ENCODE assay signal across 8 mouse cellular contexts in genomic region chr11:60351925-60352371, GRCm38 (mm10). TPM values are rescaled to one million over a fixed set of nuclear protein-coding genes. Genes with fewer than 3 reads are reported as not detected.
DNase-seq lines count a peak whose midpoint lies in the region; ATAC-seq and TF ChIP-seq lines count a peak whose summit lies in the region.

No protein-coding gene starts in this region.

- H3K4me1 ChIP-seq in bone marrow macrophage, adult 2 months (ENCODE audit: control insufficient read depth, insufficient read depth, low read length), result peaks cover 22% of the 10 kb centered on the region
- H3K4me1 ChIP-seq in hindbrain, postnatal 0 days (ENCODE audit: insufficient read depth, low read length), result peaks cover 19% of the 10 kb centered on the region
- peaks cover 19% of the 10 kb centered on the region for H3K4me1 ChIP-seq in limb, embryonic 10.5 days
- H3K4me1 ChIP-seq in midbrain, postnatal 0 days (ENCODE audit: insufficient read depth, low read length), result peaks cover 8% of the 10 kb centered on the region; the same call in 1 of the 2 replicates

- H3K9me3 ChIP-seq in hindbrain, postnatal 0 days (ENCODE audit: low read length), result no peaks in the 10 kb centered on the region
- no peaks in the 10 kb centered on the region for H3K9me3 ChIP-seq in limb, embryonic 10.5 days (replicated peaks)
- H3K9me3 ChIP-seq in midbrain, postnatal 0 days (ENCODE audit: low read length), result no peaks in the 10 kb centered on the region

- no peak for ATAC-seq in hindbrain, postnatal 0 days
- no peak for ATAC-seq in midbrain, postnatal 0 days (ENCODE audit: low FRiP score)
- no peak for ATAC-seq in CD4-positive, CD25-positive, alpha-beta regulatory T cell, adult 4 months

- H3K27ac ChIP-seq in bone marrow macrophage, adult 2 months (ENCODE audit: insufficient read depth, low read depth, low read length), result peak overlapping the region; percentile 29; the same call in 1 of the 2 replicates
- peak overlapping the region; percentile 84 for H3K27ac ChIP-seq in hindbrain, postnatal 0 days
- H3K27ac ChIP-seq in limb, embryonic 10.5 days, result peak overlapping the region; percentile 79
- H3K27ac ChIP-seq in midbrain, postnatal 0 days (ENCODE audit: low read depth, low read length), result peak overlapping the region; percentile 57

- no peaks in the 10 kb centered on the region for H3K27me3 ChIP-seq in hindbrain, postnatal 0 days (ENCODE audit: insufficient read depth, low read length)
- no peaks in the 10 kb centered on the region for H3K27me3 ChIP-seq in limb, embryonic 10.5 days (ENCODE audit: low read depth, poor library complexity, severe bottlenecking)
- no peaks in the 10 kb centered on the region for H3K27me3 ChIP-seq in midbrain, postnatal 0 days (ENCODE audit: insufficient read depth, low read length)

- WGBS in hindbrain, postnatal 0 days, result 14% methylated on average over 11 of the region's 11 CpGs
- WGBS in limb, embryonic 10.5 days, result 29% methylated on average over 11 of the region's 11 CpGs
- WGBS in midbrain, postnatal 0 days, result 20% methylated on average over 11 of the region's 11 CpGs

- no peak for TF ChIP-seq CTCF in bone marrow macrophage, adult 2 months (IDR thresholded peaks at IDR 0.05; ENCODE audit: low read depth, low read length)
- peak; percentile 14 for TF ChIP-seq CTCF in hindbrain, postnatal 0 days (IDR thresholded peaks at IDR 0.05; ENCODE audit: low read depth)
- TF ChIP-seq CTCF in midbrain, postnatal 0 days (IDR thresholded peaks at IDR 0.05), result no peak

- H3K4me2 ChIP-seq in hindbrain, postnatal 0 days (ENCODE audit: low read depth, low read length), result peak overlapping the region; percentile 78
- peak overlapping the region; percentile 90 for H3K4me2 ChIP-seq in midbrain, postnatal 0 days (ENCODE audit: low read depth, low read length, poor library complexity, severe bottlenecking)

- H3K4me3 ChIP-seq in bone marrow macrophage, adult 2 months (ENCODE audit: insufficient read depth, low read length), result peak overlapping the region; percentile 85
- H3K4me3 ChIP-seq in hindbrain, postnatal 0 days (ENCODE audit: low read length), result peak overlapping the region; percentile 79
- H3K4me3 ChIP-seq in limb, embryonic 10.5 days, result peak overlapping the region; percentile 81
- peak overlapping the region; percentile 52 for H3K4me3 ChIP-seq in midbrain, postnatal 0 days (ENCODE audit: low read depth, low read length)

- no peak for TF ChIP-seq POLR2A in bone marrow macrophage, adult 2 months (IDR thresholded peaks at IDR 0.05; ENCODE audit: borderline replicate concordance, low read depth, low read length)

- peak; percentile 59 for DNase-seq in adrenal gland, adult 2 months
- DNase-seq in adrenal gland, adult 18-20 months (ENCODE audit: low spot score in 2 of 2), result no peak
- peak; percentile 58 for DNase-seq in gastrocnemius, adult 18-20 months (ENCODE audit: low spot score)
- DNase-seq in hindbrain, postnatal 0 days (ENCODE audit: low spot score), result peak; percentile 56
- DNase-seq in limb, embryonic 10.5 days (ENCODE audit: low spot score), result no peak
- peak; percentile 52 for DNase-seq in midbrain, postnatal 0 days (ENCODE audit: low spot score)

- H3K36me3 ChIP-seq in hindbrain, postnatal 0 days (ENCODE audit: insufficient read depth, low read length), result no peaks in the 10 kb centered on the region
- no peaks in the 10 kb centered on the region for H3K36me3 ChIP-seq in limb, embryonic 10.5 days
- no peaks in the 10 kb centered on the region for H3K36me3 ChIP-seq in midbrain, postnatal 0 days (ENCODE audit: insufficient read depth, low read length)

- peak overlapping the region; percentile 70 for H3K9ac ChIP-seq in hindbrain, postnatal 0 days (replicated peaks; ENCODE audit: low read length)
- peak overlapping the region; percentile 55 for H3K9ac ChIP-seq in midbrain, postnatal 0 days (replicated peaks; ENCODE audit: low read length, poor library complexity, severe bottlenecking)

RNA-seq across cellular contexts. Expression of gene Tom1l2, which starts 0.8 kb away (rescaled TPM):
- 10 to 100 TPM; 71.9 to 78.5 TPM for total RNA-seq in adrenal gland, adult 2 months (2021)
- 159 and 181 TPM in 2 replicates for polyA plus RNA-seq in adrenal gland, adult 2 months (2012; rRNA removed)
- 10 to 100 TPM; 63.0 to 80.7 TPM for total RNA-seq in adrenal gland, adult 18-20 months (2021)
- polyA plus RNA-seq in bone marrow macrophage, adult 2 months (2012; ENCODE audit: insufficient read depth, insufficient read length, missing spikeins), result 18.1 and 20.4 TPM in 2 replicates
- total RNA-seq in gastrocnemius, adult 18-20 months (2021), result 10 to 100 TPM; 61.5 to 67.2 TPM
- total RNA-seq in hindbrain, postnatal 0 days (2014; rRNA removed), result 109 and 124 TPM in 2 replicates
- polyA plus RNA-seq in hindbrain, postnatal 0 days (2015; fragmentation: Nextera tagmentation; extraction: Ambion mirVana), result 44.7 and 48.2 TPM in 2 replicates
- polyA plus RNA-seq in limb, embryonic 10.5 days (2016; fragmentation: Nextera tagmentation; extraction: Ambion mirVana), result 12.6 and 18.9 TPM in 2 replicates
- total RNA-seq in midbrain, postnatal 0 days (2014; rRNA removed), result 108 and 120 TPM in 2 replicates
- polyA plus RNA-seq in midbrain, postnatal 0 days (2015; fragmentation: Nextera tagmentation; extraction: Ambion mirVana), result 49.4 and 51.6 TPM in 2 replicates
- polyA plus RNA-seq in CD4-positive, CD25-positive, alpha-beta regulatory T cell, adult 4 months (2017; shearing (Covaris generic)), result 10 to 100 TPM; 29.4 to 56.3 TPM

RNA-seq across cellular contexts. Expression of gene Drc3, which starts 1.2 kb away (rescaled TPM):
- 1 to 10 TPM in 1 of 2 experiments, under 1 TPM in 1; 0.61 to 1.5 TPM for total RNA-seq in adrenal gland, adult 2 months (2021)
- polyA plus RNA-seq in adrenal gland, adult 2 months (2012; rRNA removed), result 0.90 and 1.0 TPM in 2 replicates
- 1 to 10 TPM in 1 of 2 experiments, under 1 TPM in 1; 0.73 to 1.6 TPM for total RNA-seq in adrenal gland, adult 18-20 months (2021)
- polyA plus RNA-seq in bone marrow macrophage, adult 2 months (2012; ENCODE audit: insufficient read depth, insufficient read length, missing spikeins), result 0.72 TPM in 1 of 2 replicates, not detected in the other
- total RNA-seq in gastrocnemius, adult 18-20 months (2021), result 1 to 10 TPM; 1.0 to 1.4 TPM
- 8.4 and 12.4 TPM in 2 replicates for total RNA-seq in hindbrain, postnatal 0 days (2014; rRNA removed)
- polyA plus RNA-seq in hindbrain, postnatal 0 days (2015; fragmentation: Nextera tagmentation; extraction: Ambion mirVana), result 6.8 and 7.9 TPM in 2 replicates
- polyA plus RNA-seq in limb, embryonic 10.5 days (2016; fragmentation: Nextera tagmentation; extraction: Ambion mirVana), result 1.0 and 1.1 TPM in 2 replicates
- total RNA-seq in midbrain, postnatal 0 days (2014; rRNA removed), result 9.2 and 14.1 TPM in 2 replicates
- polyA plus RNA-seq in midbrain, postnatal 0 days (2015; fragmentation: Nextera tagmentation; extraction: Ambion mirVana), result 7.1 and 8.6 TPM in 2 replicates
- polyA plus RNA-seq in CD4-positive, CD25-positive, alpha-beta regulatory T cell, adult 4 months (2017; shearing (Covaris generic)), result under 1 TPM; 0.23 to 0.53 TPM

Comparison
In these comparisons a context has a peak if more than half of its experiments do, and no peak if none do; other contexts are left out.
1. DNase-seq: peak in adrenal gland, adult 2 months (single experiment), gastrocnemius, adult 18-20 months (single experiment), hindbrain, postnatal 0 days (single experiment) and midbrain, postnatal 0 days (single experiment); none in adrenal gland, adult 18-20 months (0 of 2) and limb, embryonic 10.5 days (single experiment).
2. H3K27ac ChIP-seq: peak in every context shown above with its lines; median percentile 84 in hindbrain, postnatal 0 days; 79 in limb, embryonic 10.5 days; 57 in midbrain, postnatal 0 days; 29 in bone marrow macrophage, adult 2 months.
3. Peak in every context shown above with its lines, with median percentiles within 50 percentile points of each other: H3K4me3 ChIP-seq.